Mouse (Mus musculus): ENCODE measurements around the gene Tgtp2.
"Not testable (repeated sequence)": the region's sequence is repeated elsewhere in the genome, so short reads cannot be mapped to it uniquely, and the experiment has no call there.

Gene Tgtp2

DNA sequence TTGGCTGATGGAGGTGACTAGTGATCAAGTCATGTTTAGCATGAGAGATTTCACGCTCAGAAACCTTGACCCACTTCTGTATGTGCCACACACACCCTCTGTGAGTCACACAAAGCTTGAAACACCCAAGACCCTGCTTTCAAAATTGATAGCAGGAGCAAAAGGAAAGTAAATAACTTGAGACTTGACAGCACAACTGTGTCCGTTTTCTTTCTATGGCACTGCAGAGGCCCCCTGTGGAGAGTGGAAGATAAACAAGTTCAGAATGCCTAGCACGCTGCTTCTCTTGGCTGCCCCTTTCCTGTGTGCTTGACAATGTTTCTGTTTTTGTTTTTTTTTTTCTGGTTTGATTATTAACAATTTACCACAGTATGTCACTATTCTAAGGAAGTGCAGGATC is 20.9 kb upstream of the Tgtp2 start:
- no peak for DNase-seq (ENCODE audit: low spot score)

GRCm38 (mm10) chr11:49084385-49084784 is 20.4 kb upstream of the Tgtp2 start:
- DNase-seq (ENCODE audit: low spot score) = no peak

DNA sequence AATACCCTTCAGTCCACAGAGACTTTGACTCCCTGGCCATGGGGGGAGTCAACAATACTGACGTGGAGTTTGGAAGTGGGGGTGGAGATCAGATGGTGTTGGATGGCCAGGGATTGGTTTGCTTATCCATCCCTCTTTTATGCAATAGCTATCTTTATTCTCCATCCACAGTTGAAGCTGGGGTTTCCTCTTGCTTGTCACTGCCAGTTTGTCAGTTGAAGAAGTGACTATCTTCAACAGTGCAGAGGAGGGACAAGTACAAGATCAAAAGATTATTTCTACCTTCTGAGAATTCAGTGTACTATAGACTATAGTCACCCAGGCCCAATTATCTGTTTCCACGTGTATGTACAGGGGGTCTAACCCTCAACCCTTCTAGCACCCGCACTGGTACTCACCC is 19.8 kb upstream of the Tgtp2 start:
- DNase-seq (ENCODE audit: low spot score) = no peak

DNA sequence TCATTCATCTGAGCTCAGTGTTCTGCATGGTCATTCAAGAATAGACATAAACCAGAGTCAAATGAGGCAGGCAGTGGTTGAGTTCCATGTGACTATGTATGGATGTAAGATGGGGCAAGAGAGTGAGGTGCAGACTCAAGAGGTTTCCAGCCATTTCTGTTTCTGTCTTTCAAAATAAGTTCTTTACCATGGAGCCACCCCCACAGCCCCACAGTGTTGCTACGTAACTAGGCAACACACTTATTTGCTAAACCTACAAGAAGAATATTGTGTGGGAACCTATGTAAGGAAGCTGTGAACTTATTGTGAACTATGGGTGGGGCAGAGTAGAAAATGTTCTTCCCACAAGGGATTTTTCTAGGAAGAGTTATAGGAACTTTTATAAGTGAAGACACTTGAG is 19.1 kb upstream of the Tgtp2 start:
- DNase-seq (ENCODE audit: low spot score) = peak; percentile 24

DNA sequence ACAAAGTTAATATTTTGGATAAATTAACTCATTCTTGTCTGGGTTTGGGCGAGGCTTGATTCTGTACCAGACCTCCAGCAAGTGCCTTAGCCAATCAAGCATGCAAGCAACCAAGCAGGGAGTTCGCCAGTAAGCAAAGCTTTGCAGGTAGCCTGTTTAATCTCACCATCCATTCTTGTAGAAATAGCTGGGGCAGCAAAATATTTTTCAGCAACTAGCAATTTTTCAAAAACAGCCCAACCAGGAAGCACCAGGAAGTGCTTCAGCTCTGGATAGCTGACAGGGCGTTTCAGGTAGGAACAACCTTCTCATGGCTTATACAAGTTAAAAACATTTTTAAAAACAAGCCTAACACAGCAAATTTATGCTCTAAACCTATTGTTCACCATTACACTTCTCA is 17.9 kb upstream of the Tgtp2 start:
- no peak for DNase-seq (ENCODE audit: low spot score)

GRCm38 (mm10) chr11:49081356-49081755 is 17.4 kb upstream of the Tgtp2 start:
- no peak for DNase-seq (ENCODE audit: low spot score)

DNA sequence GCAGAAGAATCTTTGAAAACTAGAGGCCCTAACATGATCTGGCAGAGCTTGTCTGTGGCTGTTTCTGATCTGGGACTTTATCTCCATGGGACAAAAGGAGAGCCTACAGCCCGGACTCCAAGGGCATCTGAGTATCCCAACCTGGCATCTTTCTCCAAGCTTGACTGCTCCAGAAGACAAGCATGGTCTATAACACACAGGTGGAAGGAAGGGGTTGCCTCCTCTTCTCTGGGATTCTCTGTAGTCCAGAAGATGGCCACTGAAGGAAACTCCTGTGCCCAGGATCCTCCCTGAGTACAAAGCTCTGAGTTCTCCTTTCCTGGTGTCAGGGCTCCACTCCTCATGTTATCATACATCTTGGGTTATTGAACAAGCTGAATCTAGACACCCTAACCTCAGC is 16.6 kb upstream of the Tgtp2 start:
- no peak for DNase-seq (ENCODE audit: low spot score)

- DNase-seq (ENCODE audit: low spot score) = no peak
Observed at GRCm38 (mm10) chr11:49078719-49079118, 14.7 kb upstream of the Tgtp2 start.

DNA sequence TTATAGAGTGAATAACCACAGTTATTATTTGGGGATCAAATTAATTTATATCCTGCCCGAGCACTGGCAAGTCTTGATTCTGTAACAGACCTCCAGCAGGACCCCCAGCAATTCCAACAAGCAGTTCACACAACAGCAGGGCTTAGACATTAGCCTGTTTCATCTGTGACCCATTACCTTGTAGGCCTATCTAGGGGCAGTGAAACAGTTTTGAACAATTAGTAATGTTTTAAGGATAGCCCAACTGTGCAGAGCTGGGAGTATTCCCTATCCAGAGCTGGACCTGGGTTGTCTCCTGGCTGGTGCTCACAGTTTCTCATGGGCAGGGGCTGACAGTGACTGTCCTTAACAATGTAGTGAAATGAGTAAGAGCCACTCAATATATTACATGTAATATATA is 13.0 kb upstream of the Tgtp2 start:
- DNase-seq (ENCODE audit: low spot score) = no peak

GRCm38 (mm10) chr11:49076001-49076757 is 12.2 kb upstream of the Tgtp2 start, which contains the start of gene Ifi47:
Gene Ifi47 (plus strand): TSS chr11:49076587.
- DNase-seq (ENCODE audit: low spot score) = not testable (repeated sequence)

DNA sequence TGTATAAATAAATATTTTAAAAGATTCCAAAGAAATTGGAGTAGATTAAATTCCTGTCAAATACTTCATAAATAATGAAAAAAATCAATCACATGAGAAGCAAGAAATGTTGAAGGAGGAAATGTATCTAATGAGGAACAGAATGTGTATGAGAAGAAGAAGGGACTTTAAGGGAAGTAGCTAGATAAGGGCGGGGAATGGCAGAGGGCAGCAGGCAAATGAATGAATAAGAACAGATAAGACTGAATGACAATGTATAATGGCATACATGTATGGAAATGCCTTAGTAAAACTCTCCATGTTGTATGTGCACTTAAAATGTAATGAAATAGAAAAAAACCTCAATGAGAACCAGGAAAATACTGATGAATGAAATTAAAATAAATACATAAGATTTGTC is 4.4 kb upstream of the Tgtp2 start:
- DNase-seq (ENCODE audit: low spot score) = no peak

DNA sequence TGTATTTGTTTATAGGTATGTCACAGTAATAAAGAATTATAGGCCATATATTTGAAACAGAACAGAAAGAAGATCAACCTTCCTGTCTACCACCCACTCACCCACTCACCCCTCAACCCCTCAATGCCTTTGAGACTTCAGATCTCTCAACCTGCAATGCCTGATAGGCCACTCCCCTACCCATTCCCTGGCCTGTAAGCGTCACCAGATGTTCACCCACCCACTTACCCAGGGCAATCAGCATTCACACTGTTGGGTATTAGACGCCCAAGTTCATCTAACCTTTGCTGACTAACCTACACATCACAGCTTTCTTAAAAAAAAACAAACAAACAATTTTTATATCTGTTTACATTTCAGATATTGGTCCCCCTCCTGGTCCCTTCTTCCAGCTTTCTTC is 2.1 kb downstream of the Tgtp2 start:
- not testable (repeated sequence) for DNase-seq (ENCODE audit: low spot score)

- not testable (repeated sequence) for DNase-seq (ENCODE audit: low spot score)
Observed at GRCm38 (mm10) chr11:49060061-49060460, 3.9 kb downstream of the Tgtp2 start.

GRCm38 (mm10) chr11:49051894-49052293 is 12.1 kb downstream of the Tgtp2 start:
- DNase-seq (ENCODE audit: low spot score) = not testable (repeated sequence)

GRCm38 (mm10) chr11:49051093-49051891 is 12.7 kb downstream of the Tgtp2 start, which contains the start of gene 9930111J21Rik2:
Gene 9930111J21Rik2 (minus strand): TSS chr11:49051242.
- not testable (repeated sequence) for DNase-seq (ENCODE audit: low spot score)

DNA sequence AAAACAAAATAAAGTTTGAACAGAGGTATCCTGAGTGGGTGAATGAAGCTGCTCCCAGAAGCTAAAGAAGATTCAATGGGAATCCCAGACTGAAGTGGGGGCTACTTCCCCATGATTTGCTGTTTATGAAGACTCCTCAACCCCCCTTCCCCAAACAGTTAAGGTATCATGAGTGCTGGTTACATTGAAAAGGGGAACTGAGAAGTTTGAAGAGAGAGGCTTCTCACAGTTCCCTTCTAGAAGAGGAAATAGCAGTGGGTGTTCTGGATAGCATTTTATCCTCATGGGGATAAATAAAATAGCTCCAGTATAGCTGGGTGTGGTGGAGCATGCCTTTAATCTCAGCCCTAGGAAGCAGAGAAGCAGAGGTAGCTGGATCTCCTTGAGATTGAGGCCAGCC is 13.9 kb downstream of the Tgtp2 start:
- DNase-seq (ENCODE audit: low spot score) = not testable (repeated sequence)

DNA sequence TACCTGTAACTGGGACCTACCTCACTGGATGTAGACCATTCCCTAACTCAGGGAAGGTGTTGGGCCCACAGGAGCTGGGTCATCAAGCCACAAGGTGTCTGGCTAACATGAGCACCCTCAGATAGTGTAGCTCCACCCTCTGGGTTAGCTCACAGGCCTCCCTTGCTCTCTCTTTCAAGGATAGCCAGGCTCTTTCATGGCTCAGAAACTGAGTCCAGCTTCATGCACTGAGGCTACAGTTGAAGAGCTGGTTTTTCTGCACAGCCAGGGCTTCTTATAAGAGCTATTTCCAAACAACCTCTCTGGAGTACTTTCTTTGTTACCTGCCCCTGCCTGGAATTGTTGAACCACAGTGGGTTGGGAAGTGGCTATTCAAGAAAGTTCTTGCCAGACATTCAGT is 51.9 kb downstream of the Tgtp2 start:
- not testable (repeated sequence) for DNase-seq (ENCODE audit: low spot score)
